Mouse (Mus musculus): ENCODE data around the gene Pigyl. TPM values are rescaled to one million over a fixed set of nuclear protein-coding genes. Genes with fewer than 3 reads are reported as not detected.

Pigyl gene
- polyA plus RNA-seq, 1 experiment from 2014 or later, result 41.1 TPM

- peaks cover 73% of the 10 kb centered on the region for H3K4me1 ChIP-seq
- ATAC-seq, result no peak
- H3K4me3 ChIP-seq, result no peak overlapping the region
- no peak overlapping the region for H3K9ac ChIP-seq
- no peaks in the 10 kb centered on the region for H3K9me3 ChIP-seq (replicated peaks)
- 75% methylated on average over 15 of the region's 15 CpGs for WGBS (ENCODE audit: insufficient replicate concordance)
- H3K4me2 ChIP-seq, result no peak overlapping the region
- peaks cover 56% of the 10 kb centered on the region for H3K36me3 ChIP-seq
- H3K27me3 ChIP-seq (replicated peaks), result no peaks in the 10 kb centered on the region
- H3K27ac ChIP-seq, result peak overlapping the region; percentile 84; the same call in 1 of the 2 replicates
Measured at GRCm38 (mm10) chr9:22125246-22126027, 31.2 kb upstream of the Pigyl start.

- H3K4me2 ChIP-seq, result peak overlapping the region; percentile 98
- no peaks in the 10 kb centered on the region for H3K9me3 ChIP-seq (replicated peaks)
- H3K27me3 ChIP-seq (replicated peaks), result no peaks in the 10 kb centered on the region
- ATAC-seq, result peak; percentile 58
- H3K27ac ChIP-seq, result peak overlapping the region; percentile 98
- WGBS (ENCODE audit: insufficient replicate concordance), result 1% methylated on average over 35 of the region's 35 CpGs
- H3K36me3 ChIP-seq, result peaks cover 68% of the 10 kb centered on the region
- peaks cover 76% of the 10 kb centered on the region for H3K4me1 ChIP-seq
- peak overlapping the region; percentile 69 for H3K4me3 ChIP-seq
- peak overlapping the region; percentile 80 for H3K9ac ChIP-seq
Measured at GRCm38 (mm10) chr9:22131226-22131981, 25.2 kb upstream of the Pigyl start.

DNA sequence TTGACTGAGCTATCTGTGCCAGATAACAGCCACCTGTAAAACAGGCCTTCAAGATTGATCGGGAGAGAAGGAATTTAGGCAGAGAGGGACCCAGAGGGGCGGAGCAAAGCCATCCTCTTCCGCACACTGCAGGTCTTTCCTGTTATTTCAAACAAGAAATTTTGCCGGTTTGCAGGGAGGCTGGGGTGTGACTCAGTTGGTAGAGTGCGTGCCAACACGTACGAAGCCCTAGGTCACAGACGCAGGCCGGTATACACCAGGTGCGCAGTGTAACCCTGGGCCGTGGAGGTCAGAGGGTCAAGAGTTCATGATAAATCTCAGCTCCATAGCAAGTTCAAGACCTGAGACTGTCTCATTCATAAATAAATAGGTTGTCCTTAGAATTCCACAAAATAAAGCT is 24.4 kb upstream of the Pigyl start:
- peaks cover 60% of the 10 kb centered on the region for H3K36me3 ChIP-seq
- no peaks in the 10 kb centered on the region for H3K27me3 ChIP-seq (replicated peaks)
- peak overlapping the region; percentile 69 for H3K4me3 ChIP-seq
- H3K27ac ChIP-seq, result peak overlapping the region; percentile 98
- H3K9me3 ChIP-seq (replicated peaks), result no peaks in the 10 kb centered on the region
- peak overlapping the region; percentile 98 for H3K4me2 ChIP-seq
- peaks cover 85% of the 10 kb centered on the region for H3K4me1 ChIP-seq
- peak overlapping the region; percentile 80 for H3K9ac ChIP-seq
- ATAC-seq, result no peak
- WGBS (ENCODE audit: insufficient replicate concordance), result 47% methylated on average over 11 of the region's 11 CpGs

DNA sequence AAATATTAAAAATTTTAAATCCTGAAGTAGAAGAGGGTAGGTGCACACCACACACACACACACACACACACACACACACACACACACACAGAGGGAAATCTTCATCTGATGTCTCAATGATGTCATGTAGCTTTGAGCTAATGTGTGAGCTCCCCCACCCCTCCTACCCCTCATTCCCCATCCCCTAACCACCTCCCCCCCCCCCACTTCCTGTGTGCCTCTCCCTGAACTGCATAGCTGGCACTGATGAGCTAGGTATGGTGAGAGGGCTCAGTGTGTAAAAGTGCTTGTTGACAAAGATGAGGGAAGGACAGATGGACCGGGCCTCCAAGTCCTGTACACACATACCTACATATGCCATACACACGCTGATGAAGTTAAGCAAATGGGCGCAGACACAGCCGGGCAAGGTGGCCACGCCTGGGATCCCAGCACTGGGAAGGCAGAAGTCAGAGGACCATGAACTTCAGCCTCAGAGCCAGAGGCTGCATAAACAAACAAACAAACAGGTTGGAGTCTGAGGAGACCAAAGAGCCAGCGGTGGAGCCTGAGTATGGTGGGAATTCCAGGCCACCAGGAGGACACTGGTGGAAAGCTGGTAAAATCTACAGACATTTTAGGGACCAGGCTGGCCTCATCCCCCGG is 22.3 kb upstream of the Pigyl start:
- H3K9me3 ChIP-seq (replicated peaks), result no peaks in the 10 kb centered on the region
- peak overlapping the region; percentile 69 for H3K4me3 ChIP-seq
- H3K27me3 ChIP-seq (replicated peaks), result no peaks in the 10 kb centered on the region
- peak overlapping the region; percentile 98 for H3K27ac ChIP-seq
- peak overlapping the region; percentile 98 for H3K4me2 ChIP-seq
- peaks cover 88% of the 10 kb centered on the region for H3K4me1 ChIP-seq
- peaks cover 38% of the 10 kb centered on the region for H3K36me3 ChIP-seq
- H3K9ac ChIP-seq, result peak overlapping the region; percentile 80
- no peak for ATAC-seq
- 56% methylated on average over 7 of the region's 7 CpGs for WGBS (ENCODE audit: insufficient replicate concordance)

- H3K4me1 ChIP-seq, result peaks cover 81% of the 10 kb centered on the region
- H3K4me3 ChIP-seq, result peak overlapping the region; percentile 69
- peaks cover 31% of the 10 kb centered on the region for H3K36me3 ChIP-seq
- H3K4me2 ChIP-seq, result peak overlapping the region; percentile 98
- no peaks in the 10 kb centered on the region for H3K27me3 ChIP-seq (replicated peaks)
- peak overlapping the region; percentile 80 for H3K9ac ChIP-seq
- ATAC-seq, result peak; percentile 60
- no peaks in the 10 kb centered on the region for H3K9me3 ChIP-seq (replicated peaks)
- 43% methylated on average over 9 of the region's 9 CpGs for WGBS (ENCODE audit: insufficient replicate concordance)
- peak overlapping the region; percentile 98 for H3K27ac ChIP-seq
Measured at GRCm38 (mm10) chr9:22134988-22135643, 21.5 kb upstream of the Pigyl start.

DNA sequence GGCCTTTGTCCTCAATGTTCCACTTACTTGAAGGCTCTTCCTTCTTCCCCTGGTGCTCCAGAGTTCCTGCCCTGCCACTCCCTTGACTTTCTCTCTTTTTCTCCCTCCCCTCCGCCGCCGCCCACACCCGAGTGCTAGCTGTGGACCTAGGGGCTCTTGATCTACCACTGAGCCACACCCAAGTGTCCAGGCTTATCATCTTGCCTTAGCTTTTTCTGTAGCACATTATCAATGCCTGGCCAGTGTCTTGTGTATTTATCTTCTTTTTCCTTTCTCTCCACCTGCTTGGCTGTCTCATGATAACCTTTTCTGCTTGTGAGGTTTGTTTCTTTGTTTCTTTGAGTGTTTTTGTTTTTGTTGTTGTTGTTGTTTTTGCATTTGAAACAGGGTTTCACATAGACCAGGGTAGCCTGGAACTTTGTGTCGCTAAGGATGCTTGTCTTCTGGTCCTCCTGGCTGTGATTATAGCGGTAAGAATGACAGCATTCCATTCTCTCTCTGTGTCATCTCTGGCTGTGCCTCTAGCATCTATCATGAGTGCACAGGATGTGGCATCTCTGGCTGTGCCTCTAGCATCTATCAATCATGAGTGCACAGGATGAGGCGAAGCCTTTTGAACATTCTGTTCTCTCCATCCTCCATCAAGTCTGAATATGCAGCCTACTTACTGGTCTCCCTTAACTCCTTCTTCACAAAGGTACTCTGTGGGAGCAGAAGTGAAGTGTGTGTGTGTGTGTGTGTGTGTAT is 20.8 kb upstream of the Pigyl start, which contains the start of gene Acp5:
TSS of gene Acp5 (minus strand) at position 68 of the 747 bp plus-strand sequence.
- Histone ChIP-seq H3K9ac (peak within 1 kb of the TSS; percentile 80), H3K4me2 (peak within 1 kb of the TSS; percentile 98), H3K36me3 (peaks cover 24% of the 10 kb centered on the region), H3K27ac (peak within 1 kb of the TSS; percentile 98), H3K27me3 (replicated peaks) (no peaks in the 10 kb centered on the region), H3K4me3 (peak within 1 kb of the TSS; percentile 69), H3K4me1 (peaks cover 74% of the 10 kb centered on the region), H3K9me3 (replicated peaks) (no peaks in the 10 kb centered on the region)
- ATAC-seq, result peak; percentile 86
- 26% methylated on average over 7 of the region's 7 CpGs for WGBS (ENCODE audit: insufficient replicate concordance)

GRCm38 (mm10) chr9:22136765-22137547 is 19.7 kb upstream of the Pigyl start:
- Histone ChIP-seq H3K36me3 (peaks cover 14% of the 10 kb centered on the region), H3K4me1 (peaks cover 62% of the 10 kb centered on the region), H3K4me2 (peak overlapping the region; percentile 98), H3K4me3 (peak overlapping the region; percentile 69), H3K27ac (peak overlapping the region; percentile 98), H3K27me3 (replicated peaks) (no peaks in the 10 kb centered on the region), H3K9me3 (replicated peaks) (no peaks in the 10 kb centered on the region), H3K9ac (peak overlapping the region; percentile 80)
- ATAC-seq, result peak; percentile 48
- WGBS (ENCODE audit: insufficient replicate concordance), result 32% methylated on average over 23 of the region's 23 CpGs

- no peaks in the 10 kb centered on the region for H3K9me3 ChIP-seq (replicated peaks)
- peaks cover 2% of the 10 kb centered on the region for H3K36me3 ChIP-seq
- no peak for ATAC-seq
- 32% methylated on average over 2 of the region's 2 CpGs for WGBS (ENCODE audit: insufficient replicate concordance)
- no peak overlapping the region for H3K4me2 ChIP-seq
- no peak overlapping the region for H3K27ac ChIP-seq
- H3K4me3 ChIP-seq, result no peak overlapping the region
- H3K27me3 ChIP-seq (replicated peaks), result no peaks in the 10 kb centered on the region
- no peak overlapping the region for H3K9ac ChIP-seq
- peaks cover 48% of the 10 kb centered on the region for H3K4me1 ChIP-seq
Measured at GRCm38 (mm10) chr9:22138480-22138879, 18.2 kb upstream of the Pigyl start.

DNA sequence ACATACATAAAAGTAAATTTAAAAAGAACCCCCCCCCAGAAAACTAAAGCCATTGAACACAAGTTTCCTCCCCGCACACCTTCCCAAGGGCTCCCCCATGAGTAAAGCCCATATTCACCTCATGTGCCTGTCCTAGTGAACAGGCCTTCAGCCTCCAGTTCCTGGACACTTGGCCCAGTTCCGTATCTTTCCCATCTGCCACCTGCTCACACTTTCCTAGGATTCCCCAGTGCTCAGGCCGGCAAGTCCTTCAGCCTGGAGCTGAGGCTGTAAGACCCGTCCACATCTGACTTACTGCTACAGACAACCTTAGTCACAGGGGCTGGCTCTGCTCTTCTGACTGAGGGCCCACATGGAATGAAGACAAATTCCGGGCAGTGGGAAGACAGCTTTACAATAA is 16.9 kb upstream of the Pigyl start:
- Histone ChIP-seq H3K36me3 (no peaks in the 10 kb centered on the region), H3K9ac (no peak overlapping the region), H3K4me2 (no peak overlapping the region), H3K27me3 (replicated peaks) (no peaks in the 10 kb centered on the region), H3K9me3 (replicated peaks) (no peaks in the 10 kb centered on the region), H3K4me1 (peaks cover 38% of the 10 kb centered on the region), H3K4me3 (no peak overlapping the region), H3K27ac (no peak overlapping the region)
- ATAC-seq, result no peak
- WGBS (ENCODE audit: insufficient replicate concordance), result 79% methylated on average over 5 of the region's 5 CpGs

Data from liver, embryonic 12.5 days (tissue).